Mouse (Mus musculus) frontal cortex, postnatal 10 days (tissue): ENCODE measurements around the gene Nedd4.

Source experiments
- DNase-seq, 2 experiments: peaks; one replicate each; pipeline ENCODE4 v3.0.0; 2022; ENCODE audit warnings: low spot score in 2 of 2, mixed read lengths in 1 of 2

Gene Nedd4

GRCm38 (mm10) chr9:72721221-72721620 lies 59.1 kb downstream of the Nedd4 start:
- DNase-seq, result no peak

GRCm38 (mm10) chr9:72722622-72723021 lies 60.5 kb downstream of the Nedd4 start:
- no peak for DNase-seq

- no peak for DNase-seq
Observed at GRCm38 (mm10) chr9:72724491-72725221, 62.5 kb downstream of the Nedd4 start.

GRCm38 (mm10) chr9:72733966-72734365 lies 71.8 kb downstream of the Nedd4 start:
- peak in 1 of 2 experiments; percentile 41 for DNase-seq

- DNase-seq, result no peak
Observed at GRCm38 (mm10) chr9:72735822-72736410, 73.8 kb downstream of the Nedd4 start.

- no peak for DNase-seq
Observed at GRCm38 (mm10) chr9:72741206-72741605, 79.1 kb downstream of the Nedd4 start.

- DNase-seq, result no peak
Observed at GRCm38 (mm10) chr9:72746278-72746677, 84.1 kb downstream of the Nedd4 start.

- no peak for DNase-seq
Observed at GRCm38 (mm10) chr9:72750272-72750671, 88.1 kb downstream of the Nedd4 start.

GRCm38 (mm10) chr9:72752656-72753055 lies 90.5 kb downstream of the Nedd4 start:
- no peak for DNase-seq

- DNase-seq, result no peak
Observed at GRCm38 (mm10) chr9:72753741-72754140, 91.6 kb downstream of the Nedd4 start.

GRCm38 (mm10) chr9:72757143-72757542 lies 95.0 kb downstream of the Nedd4 start:
- DNase-seq, result no peak

GRCm38 (mm10) chr9:72758705-72759131 lies 96.6 kb downstream of the Nedd4 start:
- peak in 1 of 2 experiments; percentile 22 for DNase-seq

- DNase-seq, result no peak
Observed at GRCm38 (mm10) chr9:72763050-72763718, 101.0 kb downstream of the Nedd4 start.

- DNase-seq, result peak; percentile 81 to 88
Observed at GRCm38 (mm10) chr9:72766789-72767349, 104.7 kb downstream of the Nedd4 start.

GRCm38 (mm10) chr9:72775022-72775421 lies 112.9 kb downstream of the Nedd4 start:
- DNase-seq, result no peak

- no peak for DNase-seq
Observed at GRCm38 (mm10) chr9:72779004-72779403, 116.9 kb downstream of the Nedd4 start.

- no peak for DNase-seq
Observed at GRCm38 (mm10) chr9:72779733-72780132, 117.6 kb downstream of the Nedd4 start.

- no peak for DNase-seq
Observed at GRCm38 (mm10) chr9:72780694-72781093, 118.5 kb downstream of the Nedd4 start.

- no peak for DNase-seq
Observed at GRCm38 (mm10) chr9:72781466-72781865, 119.3 kb downstream of the Nedd4 start.

GRCm38 (mm10) chr9:72782121-72782520 lies 120.0 kb downstream of the Nedd4 start:
- no peak for DNase-seq

GRCm38 (mm10) chr9:72787732-72788131 lies 125.6 kb downstream of the Nedd4 start:
- DNase-seq, result no peak

- DNase-seq, result no peak
Observed at GRCm38 (mm10) chr9:72790530-72791212, 128.5 kb downstream of the Nedd4 start.
